ENCODE assay signal across 9 mouse cellular contexts in the genomic region with DNA sequence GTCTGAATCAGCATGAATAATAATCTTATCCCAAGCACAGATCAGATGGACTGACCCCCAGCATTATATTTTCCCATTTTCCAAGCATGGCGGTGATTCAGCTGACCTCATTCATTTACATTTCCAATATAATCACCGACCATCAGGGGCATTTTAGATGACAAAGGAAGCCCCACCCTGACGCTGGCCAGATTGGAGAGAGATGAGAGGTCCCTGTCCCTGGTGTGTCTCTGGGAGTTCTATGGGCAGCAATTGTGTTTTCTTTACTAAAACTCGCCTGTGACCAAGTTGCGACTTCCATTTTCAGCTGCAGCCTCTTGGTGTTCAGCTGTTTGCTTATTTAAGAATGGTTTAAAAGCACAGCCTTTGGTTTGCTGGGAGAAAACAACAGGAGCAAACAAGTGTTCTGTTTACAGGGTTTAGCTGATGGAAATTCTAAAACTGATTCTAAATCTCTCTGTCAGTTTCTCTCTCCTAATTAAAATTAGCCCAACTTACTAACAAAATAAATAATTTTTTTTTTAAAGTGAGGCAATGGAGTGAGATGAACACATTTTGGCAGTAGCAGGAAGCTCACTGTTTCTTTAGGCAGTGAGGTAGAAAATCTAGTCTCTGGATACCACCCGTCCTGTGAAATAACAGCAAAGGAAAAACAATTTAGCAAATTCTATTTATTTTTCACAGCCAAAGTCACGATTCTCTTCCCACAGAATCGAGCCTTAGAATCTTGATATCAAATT.
DNase-seq lines count a peak whose midpoint lies in the region; ATAC-seq and TF ChIP-seq lines count a peak whose summit lies in the region.
"Had no signal": no experiment of that assay in that cellular context is flagged by ENCODE, and none has a peak within 500 bp of the region (broad histone marks: within the 10 kb centered on the region; RNA-seq: fewer than 3 reads in every experiment).

No protein-coding gene starts in this region.

- peak; percentile 15 for DNase-seq in lung, embryonic 14.5 days
- no peak for DNase-seq in lung, postnatal 14 days
- DNase-seq in retina, embryonic 14.5 days (ENCODE audit: low spot score) = peak; percentile 79
- DNase-seq in adrenal gland, postnatal 14 days = no peak
- DNase-seq: thymus, postnatal 14 days had no signal

- H3K4me1 ChIP-seq in lung, embryonic 14.5 days (ENCODE audit: insufficient read depth) = no peaks in the 10 kb centered on the region
- H3K4me1 ChIP-seq in forebrain, embryonic 15.5 days = peaks cover 26% of the 10 kb centered on the region
- peaks cover 7% of the 10 kb centered on the region for H3K4me1 ChIP-seq in hindbrain, embryonic 16.5 days (ENCODE audit: control insufficient read depth, insufficient read depth, low read depth, low read length)
- no peaks in the 10 kb centered on the region; the same call in 1 of the 2 replicates for H3K4me1 ChIP-seq in kidney, embryonic 14.5 days (ENCODE audit: control insufficient read depth, insufficient read depth, low read length)
- H3K4me1 ChIP-seq: liver, embryonic 15.5 days had no signal

- no peaks in the 10 kb centered on the region for H3K36me3 ChIP-seq in lung, embryonic 14.5 days (ENCODE audit: insufficient read depth)
- H3K36me3 ChIP-seq in forebrain, embryonic 15.5 days = no peaks in the 10 kb centered on the region
- H3K36me3 ChIP-seq in hindbrain, embryonic 16.5 days (ENCODE audit: control insufficient read depth, insufficient read depth, low read length) = no peaks in the 10 kb centered on the region
- no peaks in the 10 kb centered on the region for H3K36me3 ChIP-seq in kidney, embryonic 14.5 days (ENCODE audit: control insufficient read depth, insufficient read depth, low read length)
- H3K36me3 ChIP-seq: liver, embryonic 15.5 days had no signal

- no peak overlapping the region for H3K9ac ChIP-seq in lung, embryonic 14.5 days
- H3K9ac ChIP-seq in forebrain, embryonic 15.5 days (replicated peaks) = no peak overlapping the region
- no peak overlapping the region for H3K9ac ChIP-seq in hindbrain, embryonic 16.5 days (ENCODE audit: low read depth, low read length)
- no peak overlapping the region for H3K9ac ChIP-seq in kidney, embryonic 14.5 days (ENCODE audit: low read depth, low read length)
- H3K9ac ChIP-seq: liver, embryonic 15.5 days had no signal

- WGBS in lung, embryonic 14.5 days = 44% methylated on average over 8 of the region's 8 CpGs
- 5% methylated on average over 8 of the region's 8 CpGs for WGBS in forebrain, embryonic 15.5 days
- 14% methylated on average over 8 of the region's 8 CpGs for WGBS in hindbrain, embryonic 16.5 days
- WGBS in kidney, embryonic 14.5 days = 52% methylated on average over 8 of the region's 8 CpGs

- H3K27me3 ChIP-seq in lung, embryonic 14.5 days (ENCODE audit: insufficient read depth, low read length) = no peaks in the 10 kb centered on the region
- no peaks in the 10 kb centered on the region for H3K27me3 ChIP-seq in forebrain, embryonic 15.5 days
- no peaks in the 10 kb centered on the region for H3K27me3 ChIP-seq in hindbrain, embryonic 16.5 days (replicated peaks; ENCODE audit: control insufficient read depth, insufficient read depth, low read length)
- no peaks in the 10 kb centered on the region for H3K27me3 ChIP-seq in kidney, embryonic 14.5 days (ENCODE audit: control insufficient read depth, insufficient read depth, low read length)
- H3K27me3 ChIP-seq: liver, embryonic 15.5 days had no signal

- H3K9me3 ChIP-seq in lung, embryonic 14.5 days (ENCODE audit: low read depth, low read length) = no peaks in the 10 kb centered on the region
- no peaks in the 10 kb centered on the region for H3K9me3 ChIP-seq in forebrain, embryonic 15.5 days
- no peaks in the 10 kb centered on the region for H3K9me3 ChIP-seq in hindbrain, embryonic 16.5 days (ENCODE audit: control insufficient read depth, low read length)
- no peaks in the 10 kb centered on the region for H3K9me3 ChIP-seq in kidney, embryonic 14.5 days (ENCODE audit: control insufficient read depth, low read length)
- H3K9me3 ChIP-seq: liver, embryonic 15.5 days had no signal

- ATAC-seq in lung, embryonic 14.5 days (ENCODE audit: insufficient read depth) = no peak
- ATAC-seq in forebrain, embryonic 15.5 days (replicated peaks) = no peak
- ATAC-seq in hindbrain, embryonic 16.5 days = no peak
- no peak for ATAC-seq in kidney, embryonic 14.5 days (ENCODE audit: low FRiP score, low TSS enrichment)

- H3K4me2 ChIP-seq in lung, embryonic 14.5 days = no peak overlapping the region
- peak overlapping the region; percentile 28 for H3K4me2 ChIP-seq in forebrain, embryonic 15.5 days (replicated peaks)
- H3K4me2 ChIP-seq in hindbrain, embryonic 16.5 days (ENCODE audit: low read length) = peak overlapping the region; percentile 41
- H3K4me2 ChIP-seq in kidney, embryonic 14.5 days (replicated peaks; ENCODE audit: low read depth, low read length) = no peak overlapping the region
- H3K4me2 ChIP-seq: liver, embryonic 15.5 days had no signal

- no peak overlapping the region for H3K27ac ChIP-seq in lung, embryonic 14.5 days (ENCODE audit: low read depth)
- peak overlapping the region; percentile 37; the same call in 1 of the 2 replicates for H3K27ac ChIP-seq in forebrain, embryonic 15.5 days (replicated peaks)
- 0 out of 2 replicates have a peak overlapping the region, but pooled peaks have one; percentile 9 for H3K27ac ChIP-seq in hindbrain, embryonic 16.5 days (ENCODE audit: low read depth, low read length)
- no peak overlapping the region for H3K27ac ChIP-seq in kidney, embryonic 14.5 days (ENCODE audit: low read depth, low read length)
- H3K27ac ChIP-seq: liver, embryonic 15.5 days had no signal

- no peak overlapping the region for H3K4me3 ChIP-seq in lung, embryonic 14.5 days (ENCODE audit: low read depth, low read length)
- H3K4me3 ChIP-seq in forebrain, embryonic 15.5 days = no peak overlapping the region
- H3K4me3 ChIP-seq in hindbrain, embryonic 16.5 days (ENCODE audit: low read length) = no peak overlapping the region
- H3K4me3 ChIP-seq in kidney, embryonic 14.5 days (ENCODE audit: low read length) = no peak overlapping the region
- H3K4me3 ChIP-seq: liver, embryonic 15.5 days had no signal

- no peak for TF ChIP-seq CTCF in lung, embryonic 14.5 days (IDR thresholded peaks at IDR 0.05; ENCODE audit: low read depth)

Comparison
In these comparisons a context has a peak if more than half of its experiments do, and no peak if none do; other contexts are left out.
1. DNase-seq: peak in lung, embryonic 14.5 days (single experiment) and retina, embryonic 14.5 days (single experiment); none in lung, postnatal 14 days (single experiment) and adrenal gland, postnatal 14 days (single experiment).
2. H3K27ac ChIP-seq: peak in forebrain, embryonic 15.5 days (single experiment) and hindbrain, embryonic 16.5 days (single experiment); none in lung, embryonic 14.5 days (single experiment) and kidney, embryonic 14.5 days (single experiment).
3. H3K4me2 ChIP-seq: peak in forebrain, embryonic 15.5 days (single experiment) and hindbrain, embryonic 16.5 days (single experiment); none in lung, embryonic 14.5 days (single experiment) and kidney, embryonic 14.5 days (single experiment).